Mouse (Mus musculus): ENCODE results near the gene Mybpc3.

Gene Mybpc3

GRCm38 (mm10) chr2:91117585-91118275 is at the start of gene Mybpc3:
Mybpc3 (plus strand) TSS chr2:91118144.
- DNase-seq (ENCODE audit: low spot score), result no peak

- DNase-seq (ENCODE audit: low spot score), result no peak
Observed at GRCm38 (mm10) chr2:91068162-91068871, 49.6 kb upstream of the Mybpc3 start.

- no peak for DNase-seq (ENCODE audit: low spot score)
Observed at GRCm38 (mm10) chr2:91068872-91069165, 49.1 kb upstream of the Mybpc3 start.

GRCm38 (mm10) chr2:91069306-91070000 is 48.5 kb upstream of the Mybpc3 start:
- no peak for DNase-seq (ENCODE audit: low spot score)

GRCm38 (mm10) chr2:91070076-91070800 is 47.7 kb upstream of the Mybpc3 start, which contains the start of gene Slc39a13:
Slc39a13 (minus strand) TSS chr2:91070417.
- DNase-seq (ENCODE audit: low spot score), result peak; percentile 96

GRCm38 (mm10) chr2:91071059-91071458 is 46.9 kb upstream of the Mybpc3 start:
- no peak for DNase-seq (ENCODE audit: low spot score)

GRCm38 (mm10) chr2:91072092-91072491 is 45.9 kb upstream of the Mybpc3 start:
- no peak for DNase-seq (ENCODE audit: low spot score)

GRCm38 (mm10) chr2:91077957-91078313 is 40.0 kb upstream of the Mybpc3 start:
- no peak for DNase-seq (ENCODE audit: low spot score)

GRCm38 (mm10) chr2:91078314-91079025 is 39.5 kb upstream of the Mybpc3 start:
- DNase-seq (ENCODE audit: low spot score), result no peak

- DNase-seq (ENCODE audit: low spot score), result no peak
Observed at GRCm38 (mm10) chr2:91079026-91079384, 38.9 kb upstream of the Mybpc3 start.

GRCm38 (mm10) chr2:91080784-91081513 is 37.0 kb upstream of the Mybpc3 start:
- DNase-seq (ENCODE audit: low spot score), result peak; percentile 63

- DNase-seq (ENCODE audit: low spot score), result no peak
Observed at GRCm38 (mm10) chr2:91081775-91082695, 35.9 kb upstream of the Mybpc3 start, which contains the start of gene Spi1. Spi1 (plus strand) TSS chr2:91082390.

GRCm38 (mm10) chr2:91082844-91083243 is 35.1 kb upstream of the Mybpc3 start:
- DNase-seq (ENCODE audit: low spot score), result peak; percentile 83

- DNase-seq (ENCODE audit: low spot score), result no peak
Observed at GRCm38 (mm10) chr2:91083366-91083940, 34.5 kb upstream of the Mybpc3 start.

- no peak for DNase-seq (ENCODE audit: low spot score)
Observed at GRCm38 (mm10) chr2:91084179-91084820, 33.6 kb upstream of the Mybpc3 start.

- no peak for DNase-seq (ENCODE audit: low spot score)
Observed at GRCm38 (mm10) chr2:91085494-91086391, 32.2 kb upstream of the Mybpc3 start.

- no peak for DNase-seq (ENCODE audit: low spot score)
Observed at GRCm38 (mm10) chr2:91086392-91087237, 31.3 kb upstream of the Mybpc3 start.

Measured in lung, postnatal 25 days (tissue).